Mouse (Mus musculus) forebrain, embryonic 10.5 days (tissue): ENCODE results near the gene Acadl. TPM values are rescaled to one million over a fixed set of nuclear protein-coding genes. Genes with fewer than 3 reads are reported as not detected.

Source experiments
- DNase-seq: peaks from one replicate; pipeline ENCODE4 v3.0.0-alpha.2; 2017; ENCODE audit warnings: low spot score; ENCODE audit errors: extremely low spot score
- H3K27ac ChIP-seq: fragments of 300-500 bp; sonication (generic); 2 replicates; pipeline ENCODE4 v1.5.1; 2016; ENCODE audit warnings: mild to moderate bottlenecking
- H3K27me3 ChIP-seq: fragments of 300-500 bp; sonication (generic); 2 replicates; pipeline ENCODE4 v1.6.1; 2016; ENCODE audit warnings: mild to moderate bottlenecking; ENCODE audit not compliant: poor library complexity, severe bottlenecking
- H3K36me3 ChIP-seq: fragments of 300-500 bp; sonication (generic); replicated peaks from 2 replicates; pipeline ENCODE4 v1.6.1; 2016; ENCODE audit warnings: mild to moderate bottlenecking, moderate library complexity
- H3K4me1 ChIP-seq: fragments of 300-500 bp; sonication (generic); 2 replicates; pipeline ENCODE4 v1.6.1; 2016
- H3K4me3 ChIP-seq: fragments of 300-500 bp; sonication (generic); 2 replicates; pipeline ENCODE4 v1.5.1; 2016; ENCODE audit warnings: mild to moderate bottlenecking, moderate library complexity
- H3K9me3 ChIP-seq: fragments of 300-500 bp; sonication (generic); 2 replicates; pipeline ENCODE4 v1.6.1; 2016; ENCODE audit warnings: mild to moderate bottlenecking, moderate library complexity
- WGBS: fragments of 180-500 bp; shearing (Covaris S2); methylation state at CpG from one replicate; pipeline ENCODE4 v1.1.7; 2016; 5-methylcytosine and 5-hydroxymethylcytosine counted together
- polyA plus RNA-seq: library from polyadenylated mRNA; unstranded; fragments of >200 nt; fragmentation: Nextera tagmentation; extraction: Ambion mirVana; gene quantifications from 2 replicates; pipeline ENCODE4 v1.2.1, GENCODE M21; 2016

Gene Acadl
- polyA plus RNA-seq, 1 experiment from 2014 or later = 40.8 TPM

DNA sequence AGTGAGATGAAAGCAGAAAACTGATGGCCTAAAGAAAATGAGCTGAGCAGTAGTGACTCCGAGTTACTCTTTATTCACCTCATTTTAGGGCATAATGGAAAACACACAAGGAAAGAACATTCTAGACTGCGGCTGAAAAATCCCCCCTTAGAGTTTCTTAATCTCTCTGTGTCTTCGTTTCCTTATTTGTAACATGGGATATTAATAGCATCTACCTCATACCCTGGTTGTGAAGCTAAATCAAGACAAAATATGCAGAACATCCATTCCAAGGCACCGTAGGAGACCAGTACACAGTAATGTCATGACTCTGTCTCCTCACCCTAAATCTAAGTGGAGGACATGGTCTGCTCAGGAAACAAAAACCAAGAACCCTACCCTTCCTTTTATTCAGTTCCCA lies 2.6 kb upstream of the Acadl start:
- no peaks in the 10 kb centered on the region for H3K9me3 ChIP-seq
- 87% methylated on average over 4 of the region's 4 CpGs for WGBS
- no peak overlapping the region for H3K4me3 ChIP-seq
- H3K4me1 ChIP-seq = peaks cover 24% of the 10 kb centered on the region
- H3K36me3 ChIP-seq = no peaks in the 10 kb centered on the region
- H3K27ac ChIP-seq = no peak overlapping the region
- H3K27me3 ChIP-seq = peaks cover 15% of the 10 kb centered on the region
- no peak for DNase-seq

DNA sequence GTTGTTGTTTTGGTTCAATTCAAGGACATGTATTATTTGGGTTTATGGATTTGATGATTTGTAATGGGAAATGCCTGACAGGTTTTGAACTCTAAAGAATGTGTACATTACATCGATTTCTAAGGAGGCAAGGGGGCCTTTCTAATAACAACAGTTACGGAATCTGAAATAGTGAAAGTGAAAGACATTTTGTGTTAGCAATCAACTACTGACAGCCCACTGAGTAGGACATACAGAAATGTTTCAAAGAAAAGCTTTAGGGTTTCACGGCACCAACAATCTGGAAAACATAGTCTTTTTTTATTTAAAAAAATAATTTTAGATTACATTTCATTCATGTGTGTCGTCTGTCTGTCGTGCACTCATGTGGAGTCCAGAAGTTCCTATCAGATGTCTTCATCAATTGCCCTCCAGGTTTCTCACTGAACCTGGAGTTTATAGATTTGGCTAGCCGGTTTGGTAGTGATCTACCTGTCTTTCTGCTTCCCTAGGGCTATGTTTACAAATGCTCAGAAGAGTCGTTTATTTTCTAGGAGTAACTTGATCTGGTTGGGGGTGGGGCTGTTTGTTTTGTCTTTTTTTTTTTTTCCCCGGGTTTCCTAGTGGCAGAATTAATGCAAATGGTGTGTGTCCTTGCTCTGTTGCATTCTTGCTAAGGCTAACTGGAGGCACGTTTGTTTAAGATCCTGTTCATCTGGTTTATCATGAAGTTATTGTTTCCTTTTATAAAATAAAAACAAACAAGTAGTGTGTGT lies 841 bp upstream of the Acadl start:
- Histone ChIP-seq H3K27me3 (peaks cover 15% of the 10 kb centered on the region), H3K27ac (no peak overlapping the region), H3K36me3 (no peaks in the 10 kb centered on the region), H3K9me3 (no peaks in the 10 kb centered on the region), H3K4me1 (peaks cover 24% of the 10 kb centered on the region), H3K4me3 (peak overlapping the region; percentile 67)
- 20% methylated on average over 9 of the region's 9 CpGs for WGBS
- no peak for DNase-seq

DNA sequence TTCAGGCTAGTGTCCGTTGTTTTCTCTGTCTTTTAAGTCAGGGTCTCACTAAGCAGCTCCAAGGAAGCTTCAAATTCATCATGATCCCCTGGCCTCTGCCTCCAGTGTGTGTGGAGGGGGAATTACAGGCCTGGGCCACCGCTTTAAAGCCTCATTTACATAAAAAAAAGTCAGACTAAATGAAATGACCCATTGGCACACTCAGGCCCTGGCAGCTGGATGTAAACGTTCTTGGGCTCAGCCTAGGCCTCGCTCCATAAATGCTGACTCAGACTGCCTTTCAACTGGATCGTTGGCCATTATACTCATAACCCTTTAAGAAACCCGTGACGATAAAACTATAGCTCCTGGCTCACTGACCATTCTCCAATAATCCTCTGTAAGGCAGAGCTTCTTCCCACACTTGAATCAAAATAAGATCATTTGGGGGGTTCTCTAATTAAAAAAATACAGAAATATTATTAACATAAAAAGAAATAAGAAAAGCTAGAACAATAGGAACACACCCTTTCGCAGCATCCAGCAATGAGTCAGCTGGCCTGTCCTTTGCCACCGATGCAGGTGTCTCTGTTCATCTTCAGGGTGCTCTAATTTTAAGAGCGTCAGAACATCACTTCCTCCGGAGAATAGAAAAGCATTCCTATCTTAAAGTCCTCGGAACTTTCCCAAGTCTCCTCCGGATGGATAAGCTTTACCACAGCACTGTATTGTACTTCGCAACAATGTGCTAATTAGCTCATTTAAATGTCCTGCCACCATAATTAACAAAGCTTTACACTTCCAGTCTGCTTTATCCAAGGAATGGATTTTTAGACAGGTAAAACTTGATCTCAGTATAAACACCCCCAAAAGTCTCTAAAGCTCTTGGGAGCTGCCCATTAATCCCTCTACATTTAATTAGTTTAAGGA lies 1.1 kb downstream of the Acadl start:
- Histone ChIP-seq H3K36me3 (peaks cover 9% of the 10 kb centered on the region), H3K27ac (peak overlapping the region; percentile 89), H3K4me3 (peak overlapping the region; percentile 67), H3K4me1 (peaks cover 24% of the 10 kb centered on the region), H3K27me3 (peaks cover 15% of the 10 kb centered on the region), H3K9me3 (no peaks in the 10 kb centered on the region)
- WGBS = 23% methylated on average over 14 of the region's 14 CpGs
- DNase-seq = no peak

DNA sequence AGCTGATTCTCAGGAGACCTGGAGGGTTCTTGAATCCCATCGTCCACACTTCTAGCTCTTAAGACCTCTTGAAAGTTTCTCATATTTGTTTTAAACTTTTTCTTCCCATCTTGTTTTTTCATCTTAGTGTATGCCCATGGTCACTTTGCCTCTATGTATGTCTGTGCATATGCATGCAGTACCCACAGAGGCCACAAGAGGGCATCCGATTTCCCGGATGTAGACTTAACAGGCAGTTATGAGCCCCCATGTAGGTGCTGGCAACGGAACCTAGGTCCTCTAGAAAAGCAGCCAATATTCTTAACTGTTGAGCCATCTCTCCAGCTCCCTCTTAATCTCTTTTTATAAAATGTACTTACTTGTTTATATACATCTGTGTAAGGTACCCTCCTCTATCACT lies 15.6 kb downstream of the Acadl start:
- peaks cover 3% of the 10 kb centered on the region; the same call in 1 of the 2 replicates for H3K4me1 ChIP-seq
- WGBS = 93% methylated on average over 4 of the region's 4 CpGs
- peaks cover 43% of the 10 kb centered on the region for H3K36me3 ChIP-seq
- no peak for DNase-seq
- no peak overlapping the region for H3K27ac ChIP-seq
- no peaks in the 10 kb centered on the region for H3K27me3 ChIP-seq
- no peak overlapping the region for H3K4me3 ChIP-seq
- peaks cover 9% of the 10 kb centered on the region; the same call in 1 of the 2 replicates for H3K9me3 ChIP-seq

DNA sequence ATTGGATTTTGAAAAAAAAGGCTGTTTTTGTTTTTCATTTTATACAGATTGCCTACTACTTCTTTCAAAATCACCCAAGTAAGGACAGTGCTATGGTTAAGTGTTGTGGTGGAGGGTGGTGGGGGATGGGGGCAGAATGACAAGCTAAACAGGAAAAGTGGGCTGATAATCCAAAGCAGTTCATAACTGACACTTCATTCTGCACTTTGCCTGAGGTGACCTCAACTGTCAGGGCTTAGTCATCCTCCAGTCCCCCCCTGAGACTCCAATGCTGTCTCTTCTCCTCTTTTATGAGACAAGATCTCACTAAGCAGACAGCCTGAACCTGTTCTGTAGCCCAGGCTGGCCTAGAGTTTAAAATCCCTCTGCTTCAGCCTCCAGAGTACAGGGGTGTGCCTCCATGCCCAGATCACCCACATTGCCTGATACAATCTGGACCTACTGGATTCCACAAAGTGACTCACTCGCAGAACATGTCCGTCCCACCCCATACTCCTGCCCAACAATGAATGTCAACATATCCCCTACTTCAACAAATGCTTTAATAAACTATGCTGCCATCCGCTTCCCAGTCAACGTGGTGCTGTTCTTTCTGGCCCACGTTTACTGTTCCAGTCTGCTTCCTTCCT lies 17.3 kb downstream of the Acadl start:
- no peak for DNase-seq
- 92% methylated on average over 5 of the region's 5 CpGs for WGBS

DNA sequence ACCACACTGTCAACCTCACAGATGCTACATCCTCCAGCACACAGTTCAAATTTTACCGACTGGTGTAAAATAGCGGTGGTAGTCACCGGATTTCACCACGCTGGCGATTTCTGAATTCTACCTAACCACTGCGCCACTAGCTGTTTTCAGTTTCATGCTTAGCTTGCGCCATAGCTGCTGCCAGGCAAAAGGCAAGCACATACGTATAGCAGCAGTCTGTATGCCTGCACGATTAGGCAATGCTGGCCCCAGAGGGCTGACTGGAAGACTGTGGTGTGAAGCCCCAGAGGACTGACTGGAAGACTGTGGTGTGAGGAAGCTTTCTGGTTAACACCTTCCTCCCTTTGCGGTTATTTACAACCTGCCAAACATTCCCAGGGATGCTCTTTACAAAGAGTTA lies 21.1 kb downstream of the Acadl start:
- Histone ChIP-seq H3K4me1 (peaks cover 11% of the 10 kb centered on the region; the same call in 1 of the 2 replicates), H3K27ac (no peak overlapping the region), H3K9me3 (no peaks in the 10 kb centered on the region), H3K36me3 (peaks cover 10% of the 10 kb centered on the region), H3K4me3 (no peak overlapping the region), H3K27me3 (no peaks in the 10 kb centered on the region)
- 73% methylated on average over 10 of the region's 10 CpGs for WGBS
- no peak for DNase-seq

More for the DNA sequence above, 17.3 kb downstream of the Acadl start:
- Histone ChIP-seq H3K36me3 (peaks cover 38% of the 10 kb centered on the region), H3K9me3 (peaks cover 9% of the 10 kb centered on the region; the same call in 1 of the 2 replicates), H3K27ac (no peak overlapping the region), H3K27me3 (no peaks in the 10 kb centered on the region), H3K4me3 (no peak overlapping the region), H3K4me1 (peaks cover 11% of the 10 kb centered on the region; the same call in 1 of the 2 replicates)

DNA sequence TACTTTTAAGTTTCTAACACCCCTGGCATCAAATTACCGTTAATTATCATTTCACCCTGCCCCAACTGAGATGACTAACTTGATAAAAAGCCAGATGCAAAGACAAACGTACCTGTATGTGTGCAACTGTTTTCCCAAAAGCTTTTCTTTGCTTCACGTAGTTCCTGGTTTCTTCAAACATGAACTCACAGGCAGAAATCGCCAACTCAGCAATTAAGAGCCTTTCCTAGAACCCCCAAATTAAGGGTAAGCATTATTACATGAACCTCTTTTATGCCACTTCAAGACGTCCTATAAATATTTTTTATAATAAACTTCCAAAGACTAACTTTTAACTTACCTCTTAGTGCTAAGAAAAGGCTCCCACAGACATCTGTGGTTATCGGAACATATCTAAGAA lies 21.6 kb downstream of the Acadl start:
- Histone ChIP-seq H3K27ac (no peak overlapping the region), H3K36me3 (peaks cover 10% of the 10 kb centered on the region), H3K27me3 (no peaks in the 10 kb centered on the region), H3K4me1 (peaks cover 11% of the 10 kb centered on the region; the same call in 1 of the 2 replicates), H3K4me3 (no peak overlapping the region), H3K9me3 (no peaks in the 10 kb centered on the region)
- WGBS = 87% methylated on average over 6 of the region's 6 CpGs
- no peak for DNase-seq

DNA sequence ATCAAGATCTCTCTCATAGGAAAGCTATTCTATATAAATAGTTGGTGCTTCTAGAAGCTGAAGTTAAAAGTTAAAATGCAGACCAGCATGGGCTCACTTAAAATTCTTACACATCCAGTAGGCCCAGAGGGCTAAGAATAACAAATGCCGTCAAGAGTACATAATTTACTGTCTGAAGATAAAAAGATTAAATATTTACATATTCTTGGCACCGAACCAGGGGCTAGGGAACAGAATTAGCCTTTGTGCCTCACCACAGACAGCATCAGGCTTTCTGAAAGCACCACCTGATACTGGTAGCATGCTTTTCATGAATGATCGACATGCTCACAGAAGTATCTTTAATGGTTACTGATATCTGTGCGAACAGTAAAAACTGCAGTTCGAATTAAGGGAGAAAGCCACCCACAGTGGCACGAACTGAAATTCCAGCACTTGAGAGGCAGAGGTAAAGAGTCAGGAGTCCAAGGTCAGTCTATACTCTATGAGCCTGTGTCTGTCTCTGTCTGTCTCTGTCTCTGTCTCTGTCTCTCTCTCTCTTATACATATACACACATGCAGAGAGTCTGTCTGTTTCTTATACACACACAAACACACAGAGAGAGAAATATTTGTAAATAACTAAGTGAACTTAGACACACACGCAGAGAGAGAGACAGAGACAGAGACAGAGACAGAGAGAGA lies 23.2 kb downstream of the Acadl start:
- WGBS = 90% methylated on average over 7 of the region's 7 CpGs
- no peak for DNase-seq
- no peaks in the 10 kb centered on the region for H3K9me3 ChIP-seq

DNA sequence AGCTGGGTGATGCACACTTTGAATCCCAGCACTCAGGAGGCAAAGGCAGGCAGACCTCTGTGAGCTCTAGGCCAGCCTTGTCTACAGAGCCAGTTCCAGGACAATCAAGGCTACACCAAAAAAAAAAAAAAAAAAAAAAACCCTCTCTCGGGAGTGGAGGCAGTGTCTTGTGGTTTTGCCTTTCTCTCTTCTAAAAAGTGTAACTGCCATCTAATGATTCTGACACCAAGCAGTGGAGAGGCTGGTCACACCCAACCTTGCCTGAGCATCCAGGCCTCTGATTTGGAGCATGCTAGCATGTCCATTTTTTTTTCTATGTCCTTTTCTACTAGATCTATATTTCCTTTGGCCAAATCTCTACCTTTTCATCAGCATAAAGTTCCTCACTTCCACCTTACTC lies 23.9 kb downstream of the Acadl start:
- no peak for DNase-seq
- H3K27ac ChIP-seq = no peak overlapping the region
- peaks cover 11% of the 10 kb centered on the region; the same call in 1 of the 2 replicates for H3K4me1 ChIP-seq
- 88% methylated on average over 1 of the region's 1 CpGs for WGBS
- peaks cover 5% of the 10 kb centered on the region for H3K36me3 ChIP-seq
- H3K9me3 ChIP-seq = no peaks in the 10 kb centered on the region
- H3K27me3 ChIP-seq = no peaks in the 10 kb centered on the region
- H3K4me3 ChIP-seq = no peak overlapping the region

More for the DNA sequence above, 23.2 kb downstream of the Acadl start:
- Histone ChIP-seq H3K27ac (no peak overlapping the region), H3K36me3 (peaks cover 7% of the 10 kb centered on the region), H3K27me3 (no peaks in the 10 kb centered on the region), H3K4me1 (peaks cover 11% of the 10 kb centered on the region; the same call in 1 of the 2 replicates), H3K4me3 (no peak overlapping the region)

DNA sequence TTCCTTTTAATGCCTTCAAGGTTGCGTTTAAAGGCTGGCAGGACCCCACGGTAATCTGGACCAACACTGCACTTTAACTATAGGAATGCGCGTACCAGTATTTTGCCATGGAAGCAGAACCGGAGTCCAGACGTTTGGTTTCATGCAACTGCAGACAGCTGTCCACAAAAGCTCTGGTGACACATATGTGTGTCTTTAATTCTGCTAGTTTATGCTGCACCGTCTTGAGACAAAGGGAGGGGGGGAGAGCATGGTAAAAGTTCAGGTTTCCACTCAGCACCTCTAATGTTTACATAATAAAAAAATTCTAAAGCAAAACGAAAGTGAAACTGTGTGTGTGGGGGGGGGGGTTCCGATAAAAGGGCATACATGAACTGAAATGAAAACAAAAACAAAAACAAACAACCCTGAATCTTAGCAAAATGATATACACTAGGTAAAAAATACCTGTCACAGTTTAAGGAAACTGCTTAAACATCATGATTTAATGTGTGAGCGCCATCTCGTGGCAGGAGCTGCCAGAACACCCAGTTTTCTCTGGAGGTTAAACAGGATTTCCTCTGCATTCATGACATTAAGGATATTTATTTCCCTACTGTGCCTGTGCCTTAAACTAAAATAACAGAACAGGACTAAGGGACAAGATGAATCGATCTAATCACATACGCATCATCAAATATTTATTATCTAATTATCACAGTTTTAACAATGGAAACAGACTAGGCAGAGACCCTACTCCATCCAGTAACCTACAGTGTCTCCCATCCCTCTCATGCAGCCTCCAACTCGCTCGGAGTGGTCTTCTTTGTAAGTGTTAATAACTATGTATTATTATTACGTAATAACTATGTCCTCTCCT lies 24.7 kb downstream of the Acadl start:
- H3K4me3 ChIP-seq = no peak overlapping the region
- 64% methylated on average over 16 of the region's 16 CpGs for WGBS
- peak; percentile 50 for DNase-seq
- H3K27me3 ChIP-seq = no peaks in the 10 kb centered on the region
- no peak overlapping the region for H3K27ac ChIP-seq
- H3K36me3 ChIP-seq = peaks cover 5% of the 10 kb centered on the region
- peaks cover 11% of the 10 kb centered on the region; the same call in 1 of the 2 replicates for H3K4me1 ChIP-seq
- H3K9me3 ChIP-seq = no peaks in the 10 kb centered on the region

DNA sequence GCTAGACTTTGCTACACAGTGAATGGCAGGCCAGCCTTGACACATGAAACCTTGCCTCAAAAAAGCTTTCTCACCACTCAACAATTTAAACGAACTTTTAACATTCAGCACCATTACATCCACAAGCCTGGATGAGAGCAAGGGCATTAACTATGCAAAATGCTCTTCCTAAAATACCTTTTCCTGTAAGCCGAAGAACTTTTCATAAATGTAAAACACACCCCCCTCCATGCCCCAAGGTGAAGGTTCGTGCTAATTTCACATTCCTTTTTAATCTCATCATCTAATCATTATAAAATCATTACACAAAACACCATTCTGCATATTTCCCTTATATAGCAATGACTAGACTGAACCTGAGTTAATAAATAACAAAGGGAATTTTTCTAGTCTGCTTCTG lies 25.9 kb downstream of the Acadl start:
- 85% methylated on average over 3 of the region's 3 CpGs for WGBS
- Histone ChIP-seq H3K27ac (no peak overlapping the region), H3K4me3 (no peak overlapping the region), H3K9me3 (no peaks in the 10 kb centered on the region), H3K36me3 (no peaks in the 10 kb centered on the region), H3K4me1 (peaks cover 5% of the 10 kb centered on the region; the same call in 1 of the 2 replicates), H3K27me3 (no peaks in the 10 kb centered on the region)
- DNase-seq = no peak
